Mouse (Mus musculus) urinary bladder, postnatal 36 days (tissue): ENCODE data around the gene Syt9.

Source experiments
- DNase-seq, 2 experiments: peaks; one replicate each; pipeline ENCODE4 v3.0.0; 2022; ENCODE audit warnings: low spot score in 2 of 2, mixed read lengths in 1 of 2

Syt9 gene

DNA sequence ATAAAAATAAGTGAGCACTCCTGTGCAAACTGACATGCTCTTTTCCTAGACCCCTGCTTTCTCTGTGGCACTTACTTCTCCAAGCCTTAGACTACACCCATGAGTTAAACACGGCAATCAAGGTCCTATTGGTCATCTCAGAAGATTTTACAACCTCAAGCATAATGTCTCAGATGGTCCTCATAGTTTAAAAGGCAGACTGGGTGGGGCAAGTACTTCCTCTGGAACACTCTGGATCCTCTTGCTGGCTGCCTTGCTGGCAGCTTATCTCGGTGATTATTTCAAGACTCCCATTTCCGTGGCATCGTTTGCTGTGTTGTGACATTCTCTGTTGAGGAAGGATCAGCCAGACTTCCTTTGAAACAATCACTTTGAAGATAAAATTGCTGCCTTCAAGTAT, 169.5 kb downstream of the Syt9 start:
- DNase-seq = no peak

DNA sequence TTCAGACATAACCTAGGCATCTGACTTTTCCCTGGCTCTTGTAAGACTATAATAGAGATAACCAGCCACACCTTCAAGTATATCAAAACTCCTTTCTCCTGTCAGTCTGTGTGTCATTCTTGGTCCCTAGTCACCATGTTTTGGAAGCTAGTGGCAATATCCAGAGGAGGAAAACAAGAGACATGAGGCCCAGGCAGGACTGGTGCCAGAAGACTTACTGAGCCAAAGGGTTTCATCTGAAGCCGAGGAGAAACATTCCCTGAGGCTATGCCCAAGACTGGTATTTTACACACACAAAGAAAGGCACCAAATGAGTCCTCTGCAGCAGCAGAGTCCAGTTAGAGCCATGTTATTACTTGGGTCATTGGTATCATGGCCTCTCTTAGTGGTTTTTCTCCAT, 174.5 kb downstream of the Syt9 start:
- no peak for DNase-seq

DNA sequence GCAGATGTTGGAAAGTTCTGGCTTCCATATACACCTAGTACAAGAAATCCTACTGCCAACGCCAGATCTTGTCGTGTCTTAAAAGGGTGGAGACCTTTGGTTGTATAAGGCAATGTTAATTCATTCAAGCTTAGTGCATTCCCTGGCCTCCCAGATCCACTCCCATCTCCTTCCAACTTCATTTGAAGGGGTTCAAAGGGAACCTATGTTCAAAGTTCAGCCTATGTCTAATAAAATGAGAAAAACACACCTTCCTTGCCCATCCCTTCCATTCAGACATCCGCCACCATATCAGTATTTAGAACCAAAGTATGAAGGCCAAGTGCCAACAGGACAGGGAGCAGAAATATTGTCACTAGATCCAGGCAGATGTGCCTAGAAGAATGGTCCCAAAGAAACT, 177.3 kb downstream of the Syt9 start:
- no peak for DNase-seq

DNA sequence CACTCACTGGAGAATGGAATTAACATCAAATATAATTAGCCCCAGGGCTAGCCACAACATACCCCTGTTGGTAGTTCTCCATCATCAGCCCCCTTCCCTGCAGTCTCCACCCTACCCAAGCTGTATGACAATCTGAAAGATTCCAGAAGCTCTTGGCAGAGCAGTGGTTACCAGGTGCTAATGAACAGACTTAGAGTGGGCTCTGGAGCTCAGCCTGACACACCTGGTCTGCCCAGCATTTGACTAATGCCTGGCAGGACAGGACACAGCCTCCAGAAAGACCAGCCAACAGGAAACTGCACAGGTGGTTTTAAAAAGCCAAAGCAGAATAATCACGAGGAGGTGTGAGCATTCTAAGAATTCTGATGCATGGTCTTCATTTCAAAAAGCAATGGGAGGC, 182.9 kb downstream of the Syt9 start:
- DNase-seq = no peak

DNA sequence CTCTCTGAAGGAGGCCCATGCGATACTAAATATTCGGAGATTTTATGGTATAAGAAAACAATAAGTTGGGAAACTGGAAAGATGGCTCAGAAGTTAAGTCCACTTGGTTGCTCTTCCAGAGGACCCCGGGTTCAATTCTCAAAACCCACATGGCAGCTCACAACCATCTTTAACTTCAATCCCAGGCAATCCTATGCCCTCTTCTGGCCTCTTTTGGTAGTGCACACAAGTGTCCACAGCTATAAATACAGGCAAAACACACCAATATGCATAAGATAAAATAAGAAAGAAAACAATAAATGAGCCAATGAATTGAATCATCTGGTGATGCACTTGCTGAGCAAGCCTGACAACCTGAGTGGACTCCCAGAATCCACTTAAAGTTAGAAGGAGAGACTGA, 185.4 kb downstream of the Syt9 start:
- no peak for DNase-seq

DNA sequence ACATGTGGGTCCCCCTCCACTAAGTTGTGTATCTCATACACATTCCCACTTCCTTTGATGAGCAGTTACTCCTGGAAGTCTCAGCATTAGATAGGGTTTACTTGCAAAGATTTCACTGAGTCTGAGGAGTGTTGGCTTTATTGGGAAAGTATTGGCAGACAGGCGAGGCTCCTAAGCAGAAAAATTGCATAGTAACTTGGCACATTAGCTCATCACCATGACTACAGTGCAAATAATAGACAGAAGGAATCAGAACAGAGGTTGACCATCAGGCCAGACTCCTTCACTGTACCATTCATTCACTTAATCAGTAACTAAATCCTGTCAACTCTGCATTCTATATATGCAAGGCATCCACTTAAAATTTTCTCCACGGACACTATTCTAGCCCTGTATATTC, 190.1 kb downstream of the Syt9 start:
- DNase-seq = no peak

DNA sequence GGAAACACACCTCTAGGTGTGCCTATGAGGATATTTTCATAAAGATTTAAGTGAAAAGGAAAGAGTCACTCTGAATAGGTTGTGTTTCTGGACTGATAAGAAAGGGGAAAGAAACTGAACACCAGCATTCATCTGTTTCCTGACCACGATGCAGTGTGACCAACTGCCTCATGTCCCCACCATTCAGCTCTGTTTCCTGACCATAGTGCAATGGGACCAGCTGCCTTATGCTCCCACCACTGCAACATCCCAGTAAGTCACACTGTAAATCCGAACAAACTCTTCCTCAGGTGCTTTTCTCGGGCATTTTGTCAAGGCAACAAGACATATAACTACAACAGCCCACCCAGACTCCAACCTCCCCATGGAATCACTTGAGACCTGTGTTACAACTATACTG, 191.1 kb downstream of the Syt9 start:
- no peak for DNase-seq

DNA sequence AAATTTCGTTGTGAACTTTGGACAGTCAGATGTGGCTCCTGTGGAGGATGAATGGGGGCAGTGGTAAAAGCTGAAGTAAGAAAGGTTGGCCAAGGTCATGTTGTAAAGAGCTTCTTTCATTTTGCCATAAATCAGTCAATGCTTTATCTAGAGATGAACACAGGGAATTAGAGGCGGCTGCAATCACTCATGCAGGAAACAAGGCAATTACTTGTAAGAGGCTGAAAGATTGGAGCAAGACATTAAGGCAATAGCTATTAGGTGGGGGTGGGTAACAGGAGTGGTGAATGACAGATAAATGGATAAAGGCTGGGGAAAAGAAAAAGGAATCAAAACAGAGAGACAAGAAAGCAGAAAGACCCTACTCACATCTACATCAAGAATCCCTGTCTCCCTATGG, 193.2 kb downstream of the Syt9 start:
- no peak for DNase-seq

DNA sequence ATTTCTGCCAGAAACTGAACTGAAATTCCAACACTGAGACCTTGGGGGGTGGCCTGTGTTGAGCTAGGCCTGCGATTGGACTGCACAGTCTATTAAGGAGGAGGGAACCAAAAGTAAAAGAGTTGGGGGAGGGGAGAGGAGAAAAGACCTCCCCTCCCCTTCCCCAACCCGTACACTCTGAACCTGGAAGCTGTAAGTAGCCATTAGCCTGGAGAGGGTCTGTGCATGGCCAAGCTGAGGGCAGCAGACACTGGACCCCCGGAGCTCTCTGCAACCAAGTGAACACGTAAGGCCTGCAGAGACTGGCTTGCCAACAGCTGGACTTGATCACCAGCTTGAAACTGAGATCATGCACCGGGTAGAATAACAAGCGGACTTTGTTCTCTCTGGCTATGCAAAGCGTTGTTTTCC, 196.7 kb downstream of the Syt9 start, which contains the start of gene Olfml1:
Gene Olfml1 (plus strand): TSS at position 186 of the 411 bp plus-strand sequence.
- DNase-seq = peak; percentile 13 to 48

DNA sequence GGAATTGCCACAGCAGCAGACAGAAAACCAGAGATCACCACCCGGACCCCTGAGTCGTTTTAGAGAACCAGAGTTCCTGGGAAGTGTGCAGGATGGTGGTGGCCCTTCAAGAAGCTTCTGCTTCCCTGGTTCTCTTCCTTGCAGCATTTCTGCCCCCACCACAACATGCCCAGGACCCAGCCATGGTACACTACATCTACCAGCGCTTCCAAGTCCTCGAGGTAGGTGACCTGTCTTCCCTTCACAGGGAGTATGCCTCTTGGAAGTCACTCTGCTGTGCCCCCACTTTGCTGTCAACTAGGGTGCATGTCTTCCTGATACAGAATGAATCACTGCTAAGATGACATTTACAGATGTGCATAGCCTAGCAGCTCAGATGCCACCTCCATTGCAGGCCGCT, 197.1 kb downstream of the Syt9 start:
- no peak for DNase-seq

DNA sequence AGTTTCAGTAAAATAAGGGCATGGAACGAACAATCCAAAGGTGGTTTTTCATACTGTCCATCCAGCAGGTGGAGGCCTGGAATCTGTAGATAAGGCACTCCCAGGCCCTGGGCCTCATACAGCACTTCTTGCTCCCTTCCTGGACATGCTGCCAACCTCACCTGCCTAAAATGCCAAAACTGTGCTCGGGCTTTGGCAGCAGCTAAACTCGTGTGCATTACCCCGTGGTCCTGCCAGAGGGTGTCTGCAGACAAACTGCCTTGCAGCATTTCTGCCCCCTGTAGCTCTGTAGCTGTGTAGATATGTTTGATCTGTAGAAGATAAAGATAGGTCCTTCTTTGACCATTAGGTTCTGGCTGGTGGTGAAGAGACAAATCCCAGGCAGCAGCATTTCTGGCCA, 198.4 kb downstream of the Syt9 start:
- no peak for DNase-seq

DNA sequence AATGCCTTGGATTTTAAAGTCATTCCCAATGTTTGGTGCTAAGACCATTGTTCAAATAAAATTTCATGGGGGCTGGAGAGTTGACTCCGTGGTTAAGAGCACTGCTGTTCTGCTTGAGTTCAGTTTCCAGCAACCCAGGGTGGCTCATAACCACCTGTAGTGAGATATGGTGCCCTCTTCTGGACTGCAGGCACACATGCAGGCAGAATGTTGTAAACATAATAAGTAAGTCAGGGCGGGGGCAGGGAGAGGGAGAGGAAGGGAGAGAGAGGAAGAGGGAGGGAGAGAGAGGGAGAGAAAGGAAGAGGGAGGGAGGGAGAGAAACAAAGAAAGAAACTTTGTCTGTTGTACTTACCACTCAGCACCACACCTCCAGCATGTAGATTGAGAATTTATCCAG, 203.3 kb downstream of the Syt9 start:
- DNase-seq = no peak

DNA sequence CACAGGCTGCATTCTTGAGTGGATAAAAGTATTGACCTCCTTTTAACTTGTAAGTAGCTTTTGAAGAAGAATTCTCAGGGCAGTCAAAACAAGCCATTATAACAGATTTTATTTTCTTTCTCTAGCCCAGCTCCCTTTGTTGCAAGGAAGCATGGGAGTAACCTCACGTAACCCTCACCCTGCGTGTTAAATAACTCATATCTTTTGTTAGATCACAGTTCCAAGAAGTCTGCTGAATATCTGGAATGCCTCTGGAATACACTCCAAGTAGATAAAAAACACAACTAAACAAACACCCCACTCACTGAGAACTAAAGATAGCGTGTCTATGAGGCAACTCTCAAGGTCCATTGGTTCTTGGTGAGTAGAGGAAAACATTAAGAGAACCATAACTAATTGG, 203.7 kb downstream of the Syt9 start:
- DNase-seq = no peak

DNA sequence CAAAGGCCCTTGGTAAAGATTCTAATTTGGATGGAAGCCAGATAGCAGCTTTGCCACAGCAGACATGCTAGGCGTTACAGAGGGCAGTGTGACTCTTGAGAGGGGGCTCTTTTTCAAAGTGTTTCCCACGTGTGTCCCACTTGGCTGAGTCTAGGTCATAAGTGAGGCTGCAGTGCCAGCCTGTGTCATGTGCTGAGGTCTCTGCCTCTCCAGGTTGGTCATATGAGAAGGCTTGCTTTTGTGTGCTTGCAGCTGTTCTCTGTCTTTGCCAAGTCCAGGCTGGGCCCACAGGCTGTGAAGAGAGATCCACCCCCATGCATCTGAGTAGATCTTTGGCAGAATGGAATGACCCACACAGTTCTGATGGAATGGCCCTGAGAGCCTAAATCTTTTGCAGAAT, 222.1 kb downstream of the Syt9 start:
- DNase-seq = no peak

DNA sequence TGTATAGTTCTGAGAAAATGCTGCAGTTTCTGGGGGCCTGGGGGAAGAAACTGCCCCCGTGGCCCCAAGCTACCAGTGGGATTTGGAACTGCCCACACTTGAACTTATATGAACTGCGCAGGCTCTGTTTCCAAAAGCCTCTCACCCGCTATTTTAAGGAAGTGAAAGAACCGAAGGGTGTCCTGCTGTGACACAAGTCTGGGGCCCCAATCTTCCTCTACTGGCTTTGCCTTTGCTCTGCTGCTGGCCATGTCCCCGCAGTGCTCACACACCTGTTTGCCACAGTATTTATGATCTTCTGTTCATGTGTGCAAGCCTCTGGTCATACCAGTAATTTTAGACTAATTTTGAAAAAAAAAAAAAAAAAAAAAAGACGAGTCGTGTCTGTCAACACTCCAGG, 223.4 kb downstream of the Syt9 start:
- DNase-seq = no peak

DNA sequence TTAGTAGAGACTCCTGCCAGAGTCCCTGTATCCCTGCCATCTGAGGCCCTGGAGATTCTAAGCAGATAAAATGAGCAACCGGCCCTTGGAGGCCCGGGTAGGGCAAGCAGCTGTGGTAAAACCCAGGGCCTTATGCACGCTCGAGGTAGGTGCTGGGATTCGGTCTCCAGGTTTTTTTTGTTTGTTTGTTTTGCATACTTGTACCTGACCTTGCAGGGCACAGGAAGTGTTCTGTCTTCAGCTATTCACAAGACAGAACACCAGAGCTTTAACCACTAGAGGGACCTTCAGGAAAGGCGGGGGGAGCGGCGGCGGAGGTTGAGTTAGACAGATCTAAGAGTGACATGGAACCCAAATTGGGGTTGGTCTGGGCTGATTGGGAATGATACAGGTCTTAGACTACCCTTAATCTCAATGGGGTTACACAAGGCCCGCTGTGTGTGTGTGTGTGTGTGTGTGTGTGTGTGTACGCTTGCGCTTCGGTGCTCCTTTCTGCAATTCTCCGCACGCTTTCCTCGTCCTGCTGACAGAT, 223.9 kb downstream of the Syt9 start:
- DNase-seq = peak; percentile 41 to 45

DNA sequence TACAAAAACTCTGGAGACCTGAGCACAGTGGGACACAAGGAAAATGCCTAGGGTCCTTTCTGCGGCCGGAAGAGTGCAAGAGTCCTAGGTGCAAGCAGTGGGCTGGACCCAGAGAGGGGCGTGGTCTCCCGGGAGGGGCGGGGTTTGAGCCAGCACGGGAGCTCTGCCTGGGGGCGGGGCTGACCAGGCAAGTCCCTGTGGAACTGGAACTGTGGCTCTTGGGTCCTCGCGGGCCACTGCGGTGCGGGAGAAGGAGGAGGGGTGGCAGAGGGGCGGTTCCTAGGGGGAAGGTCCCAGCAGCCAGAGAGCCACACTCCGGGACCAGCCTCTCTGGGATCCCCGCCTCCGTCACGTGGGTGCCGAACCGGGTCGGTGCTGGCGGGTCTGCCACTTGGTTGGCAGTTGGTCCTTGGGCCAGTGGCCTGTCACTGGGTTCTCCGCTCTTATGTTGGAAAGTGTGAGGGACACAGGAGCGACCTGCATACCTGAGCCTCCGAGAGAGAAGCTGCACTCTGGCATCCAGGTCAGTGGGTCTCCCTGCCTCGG, 224.4 kb downstream of the Syt9 start, which contains the start of gene Ppfibp2:
Gene Ppfibp2 (plus strand): TSS at position 351 of the 546 bp plus-strand sequence.
- DNase-seq = peak; percentile 97 to 98

DNA sequence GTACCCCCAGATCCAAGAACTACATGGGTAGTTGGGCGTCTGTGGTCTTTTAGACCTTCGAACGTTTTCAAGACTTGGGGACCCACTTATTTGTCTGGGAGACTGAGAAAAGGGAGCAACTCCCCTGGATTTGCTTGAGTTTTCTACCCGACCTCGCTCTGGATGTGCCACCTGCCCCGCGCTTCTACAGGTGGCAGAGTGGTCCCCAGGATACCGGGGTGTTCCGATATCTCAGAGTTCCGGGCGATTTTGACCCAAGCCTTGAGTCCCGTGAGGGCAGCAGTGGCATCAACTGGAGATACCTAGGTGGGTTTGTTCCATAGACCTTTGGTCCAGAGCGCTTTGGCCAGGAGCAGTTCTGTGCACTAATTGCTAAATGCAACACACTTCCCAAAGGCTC, 224.9 kb downstream of the Syt9 start:
- peak in 1 of 2 experiments; percentile 6 for DNase-seq

DNA sequence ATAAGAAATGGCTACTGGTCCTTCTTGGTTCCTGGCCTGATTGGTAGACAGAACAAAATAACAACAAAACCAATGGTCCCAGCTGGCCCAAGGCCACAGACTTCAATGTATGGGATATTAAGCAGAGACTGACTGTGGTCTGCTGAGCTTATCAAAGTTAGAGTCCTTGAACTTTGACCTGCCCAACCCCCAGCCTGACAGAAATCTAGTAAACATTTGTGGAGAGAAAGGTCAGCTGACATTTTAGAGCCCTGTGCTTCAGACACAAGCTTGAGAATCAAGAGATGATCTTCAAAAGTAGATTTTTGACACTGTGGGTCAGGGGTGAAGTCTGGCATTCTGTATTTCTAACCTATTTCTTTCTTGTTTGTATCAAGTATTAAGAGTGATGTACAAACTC, 226.2 kb downstream of the Syt9 start:
- DNase-seq = no peak

DNA sequence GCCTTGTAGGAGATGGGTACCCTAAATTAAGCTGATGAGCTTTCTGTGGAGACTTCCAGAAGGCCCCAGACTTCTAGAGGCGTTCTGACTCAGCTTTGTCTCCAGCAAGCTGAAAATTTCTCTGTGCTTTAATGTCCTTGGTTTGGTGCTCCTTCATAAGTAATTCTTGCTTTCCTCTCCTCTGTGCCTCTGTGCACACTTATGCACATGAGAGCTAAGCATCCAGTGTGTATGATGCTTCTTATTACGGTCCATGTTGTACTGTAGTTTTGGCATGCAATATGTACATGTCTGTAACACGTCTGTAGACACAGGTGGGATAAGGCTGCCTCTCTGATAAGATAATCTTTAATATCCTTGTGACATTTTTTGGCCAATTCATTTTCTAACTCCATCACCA, 227.4 kb downstream of the Syt9 start:
- DNase-seq = no peak
